Mouse (Mus musculus): ENCODE measurements around the gene Wipi2. TPM values are rescaled to one million over a fixed set of nuclear protein-coding genes. Genes with fewer than 3 reads are reported as not detected.

The Wipi2 gene
- total RNA-seq, 2 experiments from 2014 or later: 33.6 to 40.8 TPM

GRCm38 (mm10) chr5:142681911-142682310 lies 54.4 kb downstream of the Wipi2 start:
- ATAC-seq (replicated peaks; ENCODE audit: low FRiP score, low TSS enrichment, poor library complexity, severe bottlenecking): no peak

GRCm38 (mm10) chr5:142682529-142682928 lies 55.0 kb downstream of the Wipi2 start:
- ATAC-seq (replicated peaks; ENCODE audit: low FRiP score, low TSS enrichment, poor library complexity, severe bottlenecking): no peak

- ATAC-seq (replicated peaks; ENCODE audit: low FRiP score, low TSS enrichment, poor library complexity, severe bottlenecking): no peak
These were observed 61.4 kb downstream of the Wipi2 start for GRCm38 (mm10) chr5:142688866-142689265.

DNA sequence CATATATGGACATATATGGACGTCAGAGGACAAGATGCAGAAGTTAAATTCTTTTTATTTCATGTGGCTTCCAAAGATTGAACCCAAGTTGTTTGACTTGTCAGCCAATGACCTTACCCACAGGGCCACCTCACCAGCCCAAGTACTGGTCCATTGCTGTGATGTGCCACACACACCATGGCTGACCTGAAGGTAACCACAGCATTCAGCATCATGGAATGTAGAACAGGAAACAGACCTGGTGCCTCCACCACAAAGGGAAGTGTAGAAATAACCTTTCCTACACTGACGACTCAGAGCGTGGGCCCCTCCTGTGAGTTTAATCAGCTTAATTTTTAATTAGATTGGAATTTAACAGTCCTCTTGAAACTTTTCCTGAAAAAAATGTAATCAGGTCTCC lies 62.8 kb downstream of the Wipi2 start:
- no peak for ATAC-seq (replicated peaks; ENCODE audit: low FRiP score, low TSS enrichment, poor library complexity, severe bottlenecking)

DNA sequence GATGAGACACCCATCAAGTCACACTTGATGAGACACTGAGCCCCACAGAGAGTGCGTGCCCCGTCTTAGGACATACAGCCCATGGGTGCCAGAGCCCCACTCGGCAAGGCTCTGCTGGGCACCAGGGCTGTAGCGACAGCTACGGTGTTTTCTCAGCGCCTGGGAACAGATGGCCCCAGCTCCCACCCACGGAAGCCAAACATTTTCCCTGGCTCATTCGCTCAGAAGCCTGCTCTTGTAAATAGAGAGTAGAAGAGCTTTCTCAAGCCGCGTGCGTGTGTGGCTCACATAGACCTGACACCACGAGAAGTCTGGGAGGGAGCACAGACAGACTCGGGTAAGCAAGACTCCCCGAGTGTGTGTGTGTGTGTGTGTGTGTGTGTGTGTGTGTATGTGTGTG lies 64.8 kb downstream of the Wipi2 start, which contains the start of gene Slc29a4:
Gene Slc29a4 (plus strand): TSS at position 265 of the 400 bp plus-strand sequence.
- ATAC-seq (replicated peaks; ENCODE audit: low FRiP score, low TSS enrichment, poor library complexity, severe bottlenecking): no peak

DNA sequence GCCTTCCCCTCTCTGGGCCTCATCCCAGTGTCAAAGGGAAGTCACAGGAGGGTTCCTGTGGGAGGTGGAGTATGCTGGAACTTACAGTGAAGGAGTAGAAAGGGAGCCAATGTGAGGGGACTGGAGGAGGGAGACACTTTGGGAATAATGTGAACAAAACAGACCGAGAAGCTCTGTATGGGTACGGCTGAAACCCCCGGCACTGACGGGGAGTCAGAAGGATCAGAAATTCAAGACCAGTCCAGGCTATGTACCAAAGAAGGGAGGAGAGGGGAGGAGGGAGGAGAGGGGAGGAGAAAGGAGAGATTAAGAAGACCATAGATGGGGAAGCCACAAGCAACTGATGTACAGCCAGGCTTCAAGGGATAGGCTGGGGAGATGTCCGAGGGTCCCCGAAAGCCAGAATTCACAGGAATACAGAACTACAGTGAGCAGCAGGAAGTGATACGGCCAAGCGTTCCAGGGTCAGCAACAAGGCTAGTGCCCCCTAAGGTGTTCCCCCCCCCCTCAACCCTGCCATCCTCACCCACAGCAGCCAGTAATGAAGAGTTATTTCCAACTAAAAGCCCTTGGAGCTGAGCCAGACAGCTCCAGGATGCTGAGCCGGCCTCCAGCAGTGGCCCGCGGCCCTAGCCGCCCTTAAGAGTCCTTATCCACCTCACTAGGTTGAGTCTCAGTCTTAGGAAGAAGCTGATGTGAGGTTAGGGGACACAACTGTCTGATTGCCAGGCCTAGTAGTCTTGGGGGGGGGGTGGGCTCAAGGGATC lies 65.7 kb downstream of the Wipi2 start:
- ATAC-seq (replicated peaks; ENCODE audit: low FRiP score, low TSS enrichment, poor library complexity, severe bottlenecking): no peak; the same call in 1 of the 2 replicates

DNA sequence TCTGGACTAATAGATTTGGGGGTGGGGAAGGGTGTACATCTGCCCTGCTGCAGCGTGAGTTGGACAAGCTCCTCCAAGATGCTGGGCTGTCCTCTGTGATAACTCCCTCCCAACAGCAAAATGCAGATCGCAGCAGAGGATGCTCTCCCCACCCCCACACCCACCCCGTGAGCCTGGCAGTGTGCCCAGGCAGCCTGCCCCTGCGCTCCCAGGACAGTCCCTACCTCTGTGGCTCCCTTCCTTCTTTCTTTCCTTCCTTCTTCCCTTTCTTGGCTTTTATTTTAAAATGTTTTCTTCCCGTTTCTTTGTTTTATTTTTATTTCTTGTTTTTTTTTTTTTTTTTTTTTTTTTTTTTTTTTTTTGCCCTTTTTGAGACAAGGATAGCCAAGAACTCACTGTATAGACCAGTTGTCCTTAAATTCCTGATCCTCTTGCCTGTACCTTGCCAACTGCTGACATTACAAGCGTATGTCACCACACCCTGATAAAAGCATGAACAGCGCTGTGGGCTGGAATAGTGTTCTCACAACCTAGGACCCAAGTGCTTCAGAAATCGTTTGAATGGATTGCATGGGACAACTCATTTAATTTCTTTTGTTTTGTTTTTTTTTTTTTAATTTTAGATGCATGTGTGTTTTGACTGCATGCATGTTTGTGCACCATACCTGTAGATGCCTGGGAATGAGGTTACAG lies 66.4 kb downstream of the Wipi2 start:
- ATAC-seq (replicated peaks; ENCODE audit: low FRiP score, low TSS enrichment, poor library complexity, severe bottlenecking): no peak

- ATAC-seq (replicated peaks; ENCODE audit: low FRiP score, low TSS enrichment, poor library complexity, severe bottlenecking): peak; percentile 86
These were observed 67.3 kb downstream of the Wipi2 start for GRCm38 (mm10) chr5:142694627-142695340.

GRCm38 (mm10) chr5:142696258-142696657 lies 68.8 kb downstream of the Wipi2 start:
- ATAC-seq (replicated peaks; ENCODE audit: low FRiP score, low TSS enrichment, poor library complexity, severe bottlenecking): no peak

GRCm38 (mm10) chr5:142696865-142697264 lies 69.4 kb downstream of the Wipi2 start:
- ATAC-seq (replicated peaks; ENCODE audit: low FRiP score, low TSS enrichment, poor library complexity, severe bottlenecking): no peak

DNA sequence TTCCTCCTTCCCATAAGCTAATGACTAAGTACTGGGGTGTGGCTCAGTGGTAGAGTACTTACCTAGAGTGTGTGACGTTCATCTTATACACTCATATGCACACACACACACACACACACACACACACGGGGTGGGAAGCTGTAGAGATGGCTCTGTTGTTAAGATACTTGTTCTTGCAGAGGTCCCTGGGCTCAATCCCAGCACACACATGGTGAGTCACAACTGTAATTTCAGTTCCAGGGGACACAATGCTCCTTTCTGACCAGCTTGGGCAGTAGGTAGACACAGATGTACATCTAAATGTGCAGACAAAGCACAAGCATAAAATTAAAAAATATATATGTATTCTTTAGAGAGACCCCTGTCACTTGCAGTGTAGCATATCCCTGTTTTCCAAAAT lies 70.2 kb downstream of the Wipi2 start:
- no peak for ATAC-seq (replicated peaks; ENCODE audit: low FRiP score, low TSS enrichment, poor library complexity, severe bottlenecking)

DNA sequence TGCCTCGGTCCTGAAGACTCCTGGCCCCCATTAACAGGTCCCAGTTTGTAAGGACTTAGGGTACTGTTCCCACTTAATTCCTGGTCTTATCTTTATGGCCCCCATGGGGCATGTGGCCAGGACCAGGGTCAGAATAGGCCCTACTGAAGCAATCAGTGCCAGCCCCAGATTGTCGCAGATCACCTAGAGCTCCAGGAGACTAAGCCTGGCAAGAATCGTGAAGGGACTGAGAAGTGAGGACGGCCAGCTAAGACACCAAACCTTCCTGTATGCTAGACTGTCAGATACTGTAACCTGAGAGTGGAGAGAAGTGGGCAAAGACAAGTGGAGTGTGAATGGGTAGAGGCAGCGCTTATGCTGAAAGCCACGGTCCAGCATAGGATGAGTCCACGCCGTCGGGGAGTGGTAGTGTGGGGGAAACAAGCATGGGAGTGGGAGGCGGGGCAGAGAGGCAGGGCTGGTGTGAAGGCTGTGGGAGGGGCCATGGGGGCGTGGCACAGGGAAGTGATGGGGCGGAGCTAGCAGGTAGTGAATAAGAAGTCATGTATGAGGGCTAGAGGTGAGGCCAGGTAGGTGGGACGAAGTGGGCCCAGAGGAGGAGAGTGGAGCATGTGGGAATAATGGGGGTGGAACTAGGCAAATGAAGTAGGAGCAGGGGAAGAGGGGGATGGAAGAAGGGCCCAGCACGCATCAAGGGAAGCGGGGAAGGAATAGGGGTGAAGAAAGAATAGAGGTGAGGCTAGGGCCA lies 73.5 kb downstream of the Wipi2 start:
- 0 out of 2 replicates have a peak, but pooled peaks have one; percentile 23 for ATAC-seq (replicated peaks; ENCODE audit: low FRiP score, low TSS enrichment, poor library complexity, severe bottlenecking)

DNA sequence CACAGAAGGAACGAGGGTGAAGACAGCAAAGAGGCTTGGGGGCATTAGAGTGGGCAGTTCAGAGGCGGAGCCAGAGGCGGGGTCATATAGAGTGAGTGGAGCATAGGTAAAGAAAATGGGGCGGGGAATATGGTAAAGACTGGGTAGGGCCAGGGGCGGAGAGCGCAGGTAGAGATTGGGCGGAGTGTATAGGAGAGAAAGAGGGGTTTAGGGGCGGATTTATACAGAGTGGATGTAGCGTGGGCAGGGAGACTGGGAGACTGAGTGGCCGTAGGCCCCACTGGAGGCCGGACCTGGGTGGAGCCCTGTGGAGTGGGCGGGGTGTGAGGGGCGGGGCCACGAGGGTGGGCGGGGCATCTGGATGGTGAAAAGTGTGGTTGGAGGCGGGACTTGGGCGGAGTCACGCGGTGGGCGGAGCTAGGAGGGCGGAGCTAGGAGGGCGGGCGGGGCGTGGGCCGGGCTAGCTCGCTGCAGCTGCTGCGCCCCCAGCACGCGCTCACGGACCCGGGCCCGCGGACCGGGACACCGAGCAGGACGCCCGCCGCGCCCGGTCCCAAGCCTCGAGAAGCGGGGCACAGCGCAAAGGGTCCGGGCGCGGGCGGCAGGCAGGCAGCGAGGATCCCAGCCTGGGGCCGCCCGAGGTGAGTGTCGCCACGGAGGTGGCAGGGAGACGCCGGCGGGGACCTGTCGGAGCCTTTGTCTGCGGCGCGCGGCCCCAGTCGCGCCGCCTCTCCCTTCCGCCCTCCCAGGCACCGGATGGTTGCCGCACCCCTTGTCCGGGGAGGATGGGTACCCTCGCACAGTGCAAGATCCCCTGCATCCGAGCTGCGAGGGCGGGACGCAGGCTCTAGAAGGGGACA lies 74.4 kb downstream of the Wipi2 start:
- ATAC-seq (replicated peaks; ENCODE audit: low FRiP score, low TSS enrichment, poor library complexity, severe bottlenecking): peak; percentile 29

DNA sequence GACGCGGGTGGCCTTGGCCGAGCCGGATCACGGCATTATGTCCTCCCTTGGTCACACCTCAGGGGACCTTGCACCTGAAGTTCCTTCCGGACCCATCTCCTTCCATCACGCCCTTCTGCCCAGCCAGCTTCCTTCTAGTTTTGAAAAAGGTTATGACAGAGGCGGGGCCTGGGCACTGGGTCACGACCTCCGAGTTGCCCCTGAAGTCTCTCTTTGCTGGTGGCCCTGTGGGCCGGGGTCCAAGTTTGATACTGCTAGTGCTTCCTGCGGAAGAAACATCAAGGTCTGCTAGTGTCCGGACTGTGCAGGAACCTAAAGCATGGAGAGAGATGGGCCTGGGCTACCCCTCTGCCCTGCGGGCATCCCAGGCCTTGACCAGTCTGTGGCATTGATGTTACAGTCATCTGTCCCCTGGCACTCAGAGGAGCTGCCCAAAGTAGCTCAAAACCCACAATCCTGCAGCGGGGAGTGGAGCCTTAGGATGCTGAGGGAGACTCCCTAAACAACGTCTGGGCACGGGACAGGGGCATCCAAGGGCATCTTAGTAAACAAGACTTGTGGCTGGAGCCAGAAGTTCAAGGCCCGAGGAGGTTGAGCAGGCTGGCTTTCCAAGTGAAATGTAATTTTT lies 75.1 kb downstream of the Wipi2 start:
- ATAC-seq (replicated peaks; ENCODE audit: low FRiP score, low TSS enrichment, poor library complexity, severe bottlenecking): 0 out of 2 replicates have a peak, but pooled peaks have one; percentile 1

DNA sequence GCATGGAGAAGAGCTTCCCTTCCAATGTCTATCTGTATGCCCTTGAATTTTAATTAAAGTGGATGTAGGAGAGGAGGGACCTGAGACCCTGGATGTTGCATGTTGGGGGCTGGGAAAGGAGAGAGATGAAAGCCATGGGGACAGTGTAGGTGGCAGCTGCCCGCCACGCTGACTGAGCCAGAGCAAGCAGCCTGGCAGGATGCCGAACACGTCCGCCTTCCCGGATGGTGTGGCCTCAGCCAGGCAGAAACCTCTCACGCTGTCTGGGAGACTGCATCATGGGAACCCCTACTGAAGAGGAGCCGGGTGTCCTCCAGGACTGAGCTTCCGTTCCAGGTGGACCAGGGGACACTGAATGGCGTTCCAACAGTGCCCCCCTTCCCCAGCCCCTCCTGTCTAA lies 76.1 kb downstream of the Wipi2 start:
- ATAC-seq (replicated peaks; ENCODE audit: low FRiP score, low TSS enrichment, poor library complexity, severe bottlenecking): no peak

DNA sequence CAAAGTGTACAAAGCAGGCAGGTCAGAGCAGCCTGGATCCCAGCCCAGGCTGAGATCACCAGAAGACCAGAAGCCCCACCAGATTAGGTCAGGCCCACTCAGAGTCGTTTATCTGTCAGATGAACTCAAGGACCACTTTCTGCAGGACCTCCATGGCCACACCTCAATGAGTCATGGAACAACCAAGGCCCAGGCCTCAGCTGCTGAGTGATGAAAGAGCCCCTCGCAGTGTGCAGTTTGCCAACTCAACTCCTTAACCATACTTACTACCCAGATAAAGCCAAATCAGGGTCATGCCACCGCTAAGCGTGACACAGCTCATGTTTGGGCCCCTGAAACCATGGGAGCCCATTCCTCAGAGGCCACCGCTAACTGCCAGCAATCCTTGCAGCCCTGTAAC lies 80.2 kb downstream of the Wipi2 start:
- no peak for ATAC-seq (replicated peaks; ENCODE audit: low FRiP score, low TSS enrichment, poor library complexity, severe bottlenecking)

DNA sequence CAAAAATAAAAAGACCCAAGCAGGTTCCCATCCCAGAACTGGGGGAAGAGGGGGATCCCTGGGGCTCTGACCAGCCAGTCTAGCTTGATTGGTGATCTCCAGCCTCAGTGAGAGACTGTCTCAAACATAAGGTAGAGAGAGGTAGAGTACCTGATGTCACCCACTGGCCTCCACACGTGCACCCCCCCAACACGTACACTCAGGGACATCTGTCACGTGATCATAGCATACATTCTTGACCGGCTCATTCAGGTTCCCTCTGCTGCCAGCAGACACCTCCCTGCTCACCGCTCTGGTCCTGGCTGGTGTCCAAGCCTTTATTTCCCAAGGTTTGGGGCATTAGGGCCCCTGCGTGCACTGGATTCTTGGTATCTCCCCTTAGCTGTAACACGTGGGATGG lies 81.9 kb downstream of the Wipi2 start:
- no peak for ATAC-seq (replicated peaks; ENCODE audit: low FRiP score, low TSS enrichment, poor library complexity, severe bottlenecking)

DNA sequence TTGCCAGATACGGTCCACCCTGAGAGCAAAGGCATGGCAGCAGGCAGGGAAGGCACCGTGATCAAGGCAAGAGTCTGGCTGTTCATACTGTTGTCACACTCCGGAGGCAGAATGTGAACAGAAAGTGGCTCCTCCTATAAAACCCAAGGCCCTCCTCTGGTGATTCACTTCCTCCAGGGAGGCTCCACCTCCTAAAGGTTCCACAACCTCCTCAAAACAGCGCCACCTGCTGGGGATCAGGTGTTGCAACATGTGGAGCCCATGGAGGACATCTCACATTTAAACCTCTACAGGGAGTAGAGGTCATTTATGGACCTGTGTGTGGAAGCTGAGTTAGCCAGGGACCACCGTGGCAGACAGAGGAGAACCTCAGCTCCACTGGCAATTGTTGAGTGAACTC lies 84.9 kb downstream of the Wipi2 start:
- no peak for ATAC-seq (replicated peaks; ENCODE audit: low FRiP score, low TSS enrichment, poor library complexity, severe bottlenecking)

All from megakaryocyte-erythroid progenitor cell, adult 5-6 weeks (primary cell).